Mouse (Mus musculus): ENCODE measurements around the gene Rsph4a.
"Not testable (repeated sequence)": the region's sequence is repeated elsewhere in the genome, so short reads cannot be mapped to it uniquely, and the experiment has no call there.

Rsph4a gene

GRCm38 (mm10) chr10:33904530-33905481 lies at the start of gene Rsph4a:
Rsph4a (plus strand) TSS chr10:33905111.
- peak; percentile 75 to 77 for DNase-seq

- DNase-seq, result no peak
These were observed 47.5 kb upstream of the Rsph4a start, which contains the start of gene Sult3a1 for GRCm38 (mm10) chr10:33857421-33857820. Sult3a1 (plus strand) TSS chr10:33857721.

- no peak for DNase-seq
These were observed 38.9 kb upstream of the Rsph4a start for GRCm38 (mm10) chr10:33865994-33866393.

- no peak for DNase-seq
These were observed 34.5 kb upstream of the Rsph4a start for GRCm38 (mm10) chr10:33870441-33870840.

GRCm38 (mm10) chr10:33872672-33873398 lies 32.1 kb upstream of the Rsph4a start:
- no peak for DNase-seq

- DNase-seq, result not testable (repeated sequence)
These were observed 22.5 kb upstream of the Rsph4a start for GRCm38 (mm10) chr10:33882411-33882810.

- DNase-seq, result not testable (repeated sequence)
These were observed 3.4 kb upstream of the Rsph4a start for GRCm38 (mm10) chr10:33901520-33901919.

- DNase-seq, result no peak
These were observed 578 bp downstream of the Rsph4a start for GRCm38 (mm10) chr10:33905489-33905888.

- no peak for DNase-seq
These were observed 35.8 kb downstream of the Rsph4a start for GRCm38 (mm10) chr10:33940702-33941101.

- no peak for DNase-seq
These were observed 40.5 kb downstream of the Rsph4a start for GRCm38 (mm10) chr10:33945390-33945789.

GRCm38 (mm10) chr10:33946336-33946735 lies 41.4 kb downstream of the Rsph4a start:
- DNase-seq, result no peak

- DNase-seq, result peak; percentile 82 to 89
These were observed 46.1 kb downstream of the Rsph4a start, which contains the start of gene Zup1 for GRCm38 (mm10) chr10:33950803-33951583. Zup1 (minus strand) TSS chr10:33951269.

- DNase-seq, result no peak
These were observed 47.6 kb downstream of the Rsph4a start for GRCm38 (mm10) chr10:33952509-33952908.

Measured in cerebellum, postnatal 10 days (tissue).